Mouse (Mus musculus) liver, embryonic 16.5 days (tissue): ENCODE results near the gene Znrd1as. TPM values are rescaled to one million over a fixed set of nuclear protein-coding genes. Genes with fewer than 3 reads are reported as not detected.

Experiments
- ATAC-seq: fragments of 200-750 bp; cut with Nextera tagmentation; 2 replicates; pipeline ENCODE4 v1.8.0; 2017; ENCODE audit warnings: low read depth, mild to moderate bottlenecking, moderate number of reproducible peaks, moderate library complexity
- H3K27ac ChIP-seq: fragments of 300-500 bp; sonication (generic); 2 replicates; pipeline ENCODE4 v1.5.1; 2014; ENCODE audit warnings: mild to moderate bottlenecking, low read length
- H3K27me3 ChIP-seq: fragments of 300-500 bp; sonication (generic); 2 replicates; pipeline ENCODE4 v1.6.1; 2014; ENCODE audit warnings: low read depth, low read length, mixed read lengths; ENCODE audit not compliant: control insufficient read depth, insufficient read depth
- H3K36me3 ChIP-seq: fragments of 300-500 bp; sonication (generic); 2 replicates; pipeline ENCODE4 v1.6.1; 2014; ENCODE audit warnings: mild to moderate bottlenecking; ENCODE audit not compliant: control insufficient read depth, insufficient read depth
- H3K4me1 ChIP-seq: fragments of 300-500 bp; sonication (generic); 2 replicates; pipeline ENCODE4 v1.6.1; 2014; ENCODE audit warnings: low read depth, low read length, mixed read lengths; ENCODE audit not compliant: control insufficient read depth
- H3K4me2 ChIP-seq: fragments of 300-500 bp; sonication (generic); 2 replicates; pipeline ENCODE4 v1.6.1; 2014; ENCODE audit warnings: low read depth, low read length, mixed read lengths
- H3K4me3 ChIP-seq: fragments of 300-500 bp; sonication (generic); 2 replicates; pipeline ENCODE4 v1.5.1; 2014; ENCODE audit warnings: low read depth, mild to moderate bottlenecking, low read length
- H3K9ac ChIP-seq: fragments of 300-500 bp; sonication (generic); 2 replicates; pipeline ENCODE4 v1.6.1; 2014; ENCODE audit warnings: low read depth, low read length
- H3K9me3 ChIP-seq: fragments of 300-500 bp; sonication (generic); replicated peaks from 2 replicates; pipeline ENCODE4 v1.6.1; 2016; ENCODE audit warnings: low read length; ENCODE audit not compliant: control insufficient read depth
- WGBS: fragments of 180-500 bp; shearing (Covaris S2); extraction: QIAGEN DNeasy Blood & Tissue Kit; methylation state at CpG from one replicate; pipeline ENCODE4 v1.1.7; 2014; ENCODE audit not compliant: insufficient replicate concordance; 5-methylcytosine and 5-hydroxymethylcytosine counted together
- polyA plus RNA-seq: library from polyadenylated mRNA; unstranded; fragments of >200 nt; fragmentation: Nextera tagmentation; extraction: Ambion mirVana; gene quantifications from 2 replicates; pipeline ENCODE4 v1.2.1, GENCODE M21; 2015

Gene Znrd1as
- polyA plus RNA-seq, 1 experiment from 2014 or later: 3.0 TPM

- Histone ChIP-seq H3K4me1 (peaks cover 8% of the 10 kb centered on the region), H3K9me3 (no peaks in the 10 kb centered on the region), H3K9ac (peak overlapping the region; percentile 29; the same call in 1 of the 2 replicates), H3K27ac (no peak overlapping the region), H3K4me2 (peak overlapping the region; percentile 61), H3K27me3 (peaks cover 60% of the 10 kb centered on the region), H3K36me3 (peaks cover 8% of the 10 kb centered on the region; the same call in 1 of the 2 replicates), H3K4me3 (peak overlapping the region; percentile 47)
- WGBS: 2% methylated on average over 62 of the region's 62 CpGs
- no peak for ATAC-seq
Measured at GRCm38 (mm10) chr17:36947051-36947819, 11.2 kb upstream of the Znrd1as start.

DNA sequence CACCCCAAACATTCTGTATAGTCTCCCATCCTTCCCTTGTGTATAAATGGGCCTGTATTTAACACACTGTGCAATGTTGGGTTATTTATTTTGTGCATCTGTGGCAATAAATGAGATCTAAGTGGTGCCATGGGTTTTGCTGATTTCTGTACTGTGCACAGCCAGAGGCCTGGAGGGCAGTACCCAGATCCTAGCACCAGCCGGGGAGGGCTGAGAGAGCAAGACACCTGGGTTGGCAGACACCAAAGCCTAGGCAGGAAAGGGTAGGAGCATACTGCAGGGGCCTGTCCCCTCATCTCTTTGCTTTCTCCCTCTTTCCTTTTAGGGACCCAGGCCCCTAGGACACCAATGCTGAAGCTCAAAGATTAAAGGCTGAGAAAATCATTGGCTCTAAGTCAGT lies 10.1 kb upstream of the Znrd1as start:
- WGBS: 84% methylated on average over 1 of the region's 1 CpGs
- H3K4me2 ChIP-seq: no peak overlapping the region

GRCm38 (mm10) chr17:36949265-36949664 lies 9.1 kb upstream of the Znrd1as start:
- Histone ChIP-seq H3K4me3 (no peak overlapping the region), H3K4me1 (peaks cover 8% of the 10 kb centered on the region), H3K9me3 (no peaks in the 10 kb centered on the region), H3K27ac (no peak overlapping the region), H3K4me2 (no peak overlapping the region), H3K36me3 (peaks cover 8% of the 10 kb centered on the region; the same call in 1 of the 2 replicates), H3K27me3 (peaks cover 40% of the 10 kb centered on the region), H3K9ac (no peak overlapping the region)
- WGBS: 77% methylated on average over 8 of the region's 8 CpGs
- ATAC-seq: no peak

More for the DNA sequence above, 10.1 kb upstream of the Znrd1as start:
- peaks cover 8% of the 10 kb centered on the region for H3K4me1 ChIP-seq
- H3K27ac ChIP-seq: no peak overlapping the region
- no peaks in the 10 kb centered on the region for H3K9me3 ChIP-seq
- no peak for ATAC-seq
- H3K27me3 ChIP-seq: peaks cover 50% of the 10 kb centered on the region
- no peak overlapping the region for H3K9ac ChIP-seq
- H3K4me3 ChIP-seq: no peak overlapping the region
- H3K36me3 ChIP-seq: peaks cover 8% of the 10 kb centered on the region; the same call in 1 of the 2 replicates

DNA sequence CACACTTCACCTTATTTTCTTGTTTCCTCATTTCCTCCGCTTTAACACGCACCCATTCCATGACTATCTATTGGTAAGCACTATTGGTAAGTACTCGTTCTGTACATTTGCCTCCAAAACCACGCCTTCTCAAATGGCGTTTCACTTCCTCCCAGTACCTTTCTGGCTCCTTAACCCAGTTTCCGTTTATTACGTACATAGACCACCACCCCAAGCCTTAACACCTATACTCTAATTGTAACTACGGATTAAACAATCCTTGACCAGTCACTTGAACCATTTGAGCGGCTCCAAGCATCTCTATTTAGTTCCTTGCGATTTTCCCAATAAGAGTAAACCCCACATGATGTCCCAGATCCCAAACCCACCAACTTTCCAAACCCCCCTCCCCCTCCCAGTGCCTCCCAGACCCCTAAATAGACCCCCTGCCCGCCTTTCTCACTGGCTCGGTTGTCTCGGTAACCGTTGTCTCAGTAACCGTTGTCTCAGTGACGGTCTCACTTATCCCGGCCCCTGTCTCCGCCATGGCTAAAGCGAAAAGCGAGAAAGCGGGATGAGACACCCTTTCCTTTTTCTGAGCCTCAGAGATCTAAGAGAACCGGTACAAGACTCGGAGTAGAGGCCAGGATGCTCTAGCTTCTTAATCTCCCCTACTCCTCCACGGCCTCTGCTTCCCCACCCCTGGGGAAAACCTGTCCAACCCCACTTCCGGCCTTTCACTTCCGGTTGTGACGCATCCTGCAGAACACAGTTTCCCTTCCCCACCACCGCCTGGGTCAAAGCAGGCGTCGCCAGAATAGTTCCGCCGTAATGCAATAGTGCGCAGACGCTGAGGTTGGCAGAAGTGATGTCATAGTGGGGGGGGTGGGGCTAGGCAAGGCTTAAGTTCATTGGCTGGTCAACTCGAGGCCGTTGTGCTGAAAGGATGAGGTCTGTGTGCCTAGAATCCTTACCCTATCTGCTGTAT lies 7.1 kb upstream of the Znrd1as start, which contains the start of gene Ppp1r11:
Gene Ppp1r11, minus strand, starts transcription at position 761 of the 967 bp plus-strand sequence.
- under 1% methylated on average over 36 of the region's 36 CpGs for WGBS
- H3K36me3 ChIP-seq: peaks cover 8% of the 10 kb centered on the region; the same call in 1 of the 2 replicates
- peak within 1 kb of the TSS; percentile 78 for H3K4me2 ChIP-seq
- H3K27me3 ChIP-seq: peaks cover 20% of the 10 kb centered on the region
- H3K9ac ChIP-seq: peak within 1 kb of the TSS; percentile 65
- no peaks in the 10 kb centered on the region for H3K9me3 ChIP-seq
- peaks cover 8% of the 10 kb centered on the region for H3K4me1 ChIP-seq
- H3K4me3 ChIP-seq: peak within 1 kb of the TSS; percentile 70
- H3K27ac ChIP-seq: peak within 1 kb of the TSS; percentile 56
- ATAC-seq: peak; percentile 98

GRCm38 (mm10) chr17:36952631-36953030 lies 5.8 kb upstream of the Znrd1as start:
- peaks cover 8% of the 10 kb centered on the region; the same call in 1 of the 2 replicates for H3K36me3 ChIP-seq
- H3K4me3 ChIP-seq: no peak overlapping the region
- H3K27me3 ChIP-seq: peaks cover 6% of the 10 kb centered on the region
- WGBS: 78% methylated on average over 2 of the region's 2 CpGs
- H3K9ac ChIP-seq: no peak overlapping the region
- H3K9me3 ChIP-seq: no peaks in the 10 kb centered on the region
- no peak overlapping the region for H3K4me2 ChIP-seq
- H3K27ac ChIP-seq: no peak overlapping the region
- H3K4me1 ChIP-seq: peaks cover 11% of the 10 kb centered on the region
- no peak for ATAC-seq

DNA sequence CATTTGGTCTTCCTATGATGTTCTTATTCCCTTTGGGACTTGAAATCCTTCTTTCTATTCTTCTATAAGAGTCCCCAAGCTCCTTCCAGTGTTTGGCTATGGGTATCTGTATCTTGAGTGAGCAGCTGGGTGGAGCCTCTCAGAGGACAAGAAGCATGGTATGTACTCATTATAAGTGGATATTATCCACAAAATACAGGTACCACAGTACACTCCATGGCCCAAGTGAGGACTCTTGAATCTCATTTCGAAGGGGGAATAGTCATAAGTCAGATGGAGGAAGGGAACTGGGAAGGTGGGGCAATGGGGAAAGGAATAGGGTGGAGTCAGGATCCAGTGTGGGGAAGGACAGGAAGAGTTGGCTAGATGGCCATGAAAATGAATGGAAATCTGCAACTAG lies 5.3 kb upstream of the Znrd1as start:
- H3K36me3 ChIP-seq: peaks cover 8% of the 10 kb centered on the region; the same call in 1 of the 2 replicates
- H3K4me2 ChIP-seq: no peak overlapping the region
- H3K4me1 ChIP-seq: peaks cover 14% of the 10 kb centered on the region
- no peak overlapping the region for H3K27ac ChIP-seq
- no peak overlapping the region for H3K9ac ChIP-seq
- no peaks in the 10 kb centered on the region for H3K9me3 ChIP-seq
- H3K4me3 ChIP-seq: no peak overlapping the region
- peaks cover 3% of the 10 kb centered on the region for H3K27me3 ChIP-seq
- 57% methylated on average over 1 of the region's 1 CpGs for WGBS
- ATAC-seq: no peak

- Histone ChIP-seq H3K4me1 (peaks cover 11% of the 10 kb centered on the region), H3K4me2 (peak overlapping the region; percentile 91), H3K36me3 (no peaks in the 10 kb centered on the region), H3K9me3 (no peaks in the 10 kb centered on the region), H3K9ac (peak overlapping the region; percentile 74), H3K4me3 (peak overlapping the region; percentile 80), H3K27ac (0 out of 2 replicates have a peak overlapping the region, but pooled peaks have one; percentile 33), H3K27me3 (no peaks in the 10 kb centered on the region)
- no peak for ATAC-seq
- 14% methylated on average over 12 of the region's 12 CpGs for WGBS
Measured at GRCm38 (mm10) chr17:36958884-36959283, 492 bp downstream of the Znrd1as start.

- H3K4me3 ChIP-seq: no peak overlapping the region
- H3K27ac ChIP-seq: no peak overlapping the region
- H3K9ac ChIP-seq: no peak overlapping the region
- 43% methylated on average over 1 of the region's 1 CpGs for WGBS
- H3K9me3 ChIP-seq: no peaks in the 10 kb centered on the region
- no peaks in the 10 kb centered on the region for H3K36me3 ChIP-seq
- ATAC-seq: no peak
- no peaks in the 10 kb centered on the region for H3K27me3 ChIP-seq
- H3K4me2 ChIP-seq: no peak overlapping the region
- peaks cover 11% of the 10 kb centered on the region for H3K4me1 ChIP-seq
Measured at GRCm38 (mm10) chr17:36961125-36961524, 2.7 kb downstream of the Znrd1as start.
